Mouse (Mus musculus) heart, postnatal 0 days (tissue): ENCODE measurements around the gene Agfg1.

Experiments used
- CTCF ChIP-seq: IDR thresholded peaks from 2 replicates; pipeline ENCODE4 v1.5.1; 2016; ENCODE audit warnings: antibody characterized with exemption, control low read depth, low read depth
- EP300 ChIP-seq: IDR thresholded peaks from 2 replicates; pipeline ENCODE4 v1.6.1; 2016; ENCODE audit warnings: antibody characterized with exemption, low read depth

DNA sequence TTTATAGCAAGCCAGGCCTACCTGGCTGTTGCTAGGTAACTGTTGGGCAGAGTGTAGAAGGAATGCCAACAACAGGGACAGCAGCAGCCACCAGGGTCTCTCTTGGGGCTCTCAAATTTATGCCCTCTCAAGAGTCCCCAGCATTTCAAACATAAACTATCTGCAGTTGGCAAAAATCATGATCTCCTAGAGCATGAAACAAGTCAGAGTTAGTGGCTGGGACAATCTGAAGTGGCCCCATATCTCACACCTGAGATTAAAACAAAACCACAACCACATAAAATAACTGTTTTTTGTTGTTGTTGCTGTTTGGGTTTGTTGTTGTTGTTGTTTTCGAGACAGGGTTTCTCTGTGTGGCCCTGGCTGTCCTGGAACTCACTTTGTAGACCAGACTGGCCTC, 8.5 kb upstream of the Agfg1 start:
- TF ChIP-seq CTCF (no peak), EP300 (no peak)
